Mouse (Mus musculus): ENCODE results near the gene Gm17545.

Gene Gm17545

DNA sequence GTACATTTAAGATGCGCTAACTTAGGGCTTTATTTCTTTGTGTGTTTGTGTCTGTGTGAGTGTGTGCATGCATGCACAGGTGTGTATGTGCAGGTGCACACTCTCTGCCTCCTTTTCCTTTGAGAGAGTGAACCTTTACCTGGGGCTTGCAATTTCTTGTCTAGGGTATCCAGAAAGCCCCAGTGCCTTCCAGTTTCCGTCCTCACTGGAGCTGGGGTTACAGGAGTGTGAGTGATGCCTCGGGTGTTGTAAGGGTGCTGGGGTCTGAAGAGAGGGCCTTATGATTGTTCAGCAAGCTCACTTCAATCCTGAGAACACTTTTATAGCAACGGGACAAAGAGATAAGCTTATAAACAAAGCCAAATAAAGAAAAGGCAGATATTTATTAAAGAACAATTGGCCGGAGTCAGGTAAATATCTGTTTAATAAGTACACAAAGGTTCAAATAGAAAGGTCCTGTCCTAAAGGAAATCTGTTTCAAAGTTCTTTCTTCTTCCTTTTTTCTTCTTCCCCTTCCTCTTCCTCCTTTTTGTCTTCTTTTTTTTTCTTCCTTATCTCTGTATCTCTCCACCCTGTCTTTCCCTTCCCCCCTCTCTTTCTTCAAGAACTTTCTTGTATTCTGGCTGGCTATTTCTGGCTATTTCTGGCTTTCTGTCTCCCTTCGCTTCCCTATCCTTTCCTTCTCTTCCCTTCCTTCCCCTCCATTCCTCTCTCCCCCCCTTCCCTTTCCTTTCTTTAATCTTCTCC, 43.1 kb downstream of the Gm17545 start:
- DNase-seq: no peak

DNA sequence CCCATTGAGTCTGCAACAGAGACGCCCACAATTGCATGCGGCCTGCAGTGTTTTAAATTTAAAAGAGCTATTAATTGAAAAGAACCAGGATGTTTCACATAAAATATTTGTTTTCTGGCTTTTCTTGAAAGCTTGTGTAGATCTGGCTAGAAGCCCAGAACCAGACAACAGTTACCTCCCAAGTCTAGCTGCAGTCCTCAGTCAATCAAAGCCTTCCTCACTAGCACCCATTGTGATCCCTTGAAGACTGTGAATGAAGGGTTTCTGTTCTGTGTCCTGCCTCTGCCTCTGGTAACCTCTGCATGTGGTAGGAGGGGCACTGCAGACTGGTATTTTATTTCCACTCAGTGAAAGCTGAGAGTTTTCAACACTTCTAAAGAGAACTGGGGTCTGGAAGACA, 48.9 kb downstream of the Gm17545 start:
- DNase-seq: no peak

DNA sequence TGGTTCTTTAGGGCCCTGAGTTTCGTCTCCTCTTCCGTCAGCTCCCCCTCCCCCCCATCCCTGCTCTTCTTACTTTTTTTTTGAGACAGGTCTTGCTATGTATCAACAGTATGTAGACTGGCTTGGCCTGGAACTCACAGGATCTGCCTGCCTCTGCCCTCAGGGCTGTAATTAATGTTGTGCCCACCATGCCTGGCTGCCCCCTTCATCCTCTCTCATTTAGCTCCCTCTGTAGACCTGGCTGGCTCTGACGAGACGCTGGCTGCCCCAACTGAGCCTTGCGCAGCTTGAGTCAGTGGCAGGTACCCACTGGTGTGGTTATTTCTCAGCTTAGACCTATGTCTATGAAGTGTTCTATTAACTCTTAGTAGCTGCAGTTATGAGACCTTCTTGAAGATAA, 49.5 kb downstream of the Gm17545 start:
- DNase-seq: no peak

DNA sequence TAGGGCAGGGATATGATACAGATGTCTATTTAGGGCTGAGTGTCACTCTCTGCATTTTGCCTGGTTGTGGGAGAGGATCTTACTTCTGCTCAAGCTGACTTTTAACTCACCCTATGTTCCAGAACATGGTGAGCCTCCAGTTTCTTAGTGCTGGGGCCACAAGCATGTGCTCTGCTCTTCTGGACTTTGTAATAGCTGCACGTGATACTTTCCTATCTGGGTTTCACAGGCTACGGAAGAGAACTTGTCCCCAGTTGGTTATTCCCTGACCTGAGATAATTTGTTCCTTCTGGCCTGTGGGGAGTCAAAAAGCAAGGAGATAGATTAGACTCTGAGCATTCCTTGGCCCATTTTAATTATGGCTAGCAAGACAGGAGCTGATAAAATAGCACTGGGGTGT, 51.5 kb downstream of the Gm17545 start:
- no peak for DNase-seq

Measured in kidney, adult 11 months (tissue).